Mouse (Mus musculus) bone marrow, adult 2 months (tissue): ENCODE results near the gene Bag6.

Experiments
- CTCF ChIP-seq: fragments of 200-500 bp; IDR thresholded peaks from 2 replicates; pipeline ENCODE4 v1.5.1; 2011; ENCODE audit warnings: low read length, control low read depth; ENCODE audit not compliant: control insufficient read depth, insufficient read depth
- POLR2A ChIP-seq: fragments of 200-500 bp; IDR thresholded peaks from 2 replicates; pipeline ENCODE4 v1.6.1; 2011; ENCODE audit warnings: low read depth, mild to moderate bottlenecking, control low read depth, low read length, borderline replicate concordance; ENCODE audit not compliant: control insufficient read depth

DNA sequence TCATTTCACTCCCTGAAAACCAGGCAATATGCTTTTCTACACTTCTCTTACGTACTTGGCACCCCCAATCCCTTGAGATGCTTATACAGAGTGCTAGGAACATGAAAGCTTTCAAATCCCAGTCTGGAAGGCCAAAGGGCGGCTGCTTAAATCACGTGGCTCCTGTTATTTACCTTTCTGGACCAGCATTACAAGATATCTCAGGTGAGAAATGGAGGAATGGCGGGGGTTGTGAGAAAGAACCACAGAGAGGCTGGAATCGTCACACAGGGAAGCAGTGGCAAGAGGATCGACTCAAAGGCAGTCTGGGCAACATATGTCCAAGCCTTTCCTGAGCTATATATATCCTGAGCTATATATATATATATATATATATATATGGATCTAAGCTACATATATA lies 9.4 kb upstream of the Bag6 start:
- TF ChIP-seq CTCF, result no peak
- no peak for TF ChIP-seq POLR2A
